In genomic region chrX:53125838-53126467, GRCm38 (mm10) we compare ENCODE assay signal across 10 mouse cellular contexts.
DNase-seq lines count a peak whose midpoint lies in the region; ATAC-seq lines count a peak whose summit lies in the region.
"Had no signal": no experiment of that assay in that cellular context is flagged by ENCODE, and none has a peak within 500 bp of the region (broad histone marks: within the 10 kb centered on the region; RNA-seq: fewer than 3 reads in every experiment).

No protein-coding gene starts in this region.

- 40% methylated on average over 3 of the region's 3 CpGs for WGBS in midbrain, embryonic 11.5 days
- WGBS in midbrain, embryonic 16.5 days: 45% methylated on average over 3 of the region's 3 CpGs
- WGBS in forebrain, embryonic 16.5 days: 35% methylated on average over 3 of the region's 3 CpGs
- 33% methylated on average over 3 of the region's 3 CpGs for WGBS in limb, embryonic 15.5 days

- H3K9me3 ChIP-seq in midbrain, embryonic 11.5 days (ENCODE audit: control insufficient read depth, low read length): no peaks in the 10 kb centered on the region
- no peaks in the 10 kb centered on the region for H3K9me3 ChIP-seq in midbrain, embryonic 16.5 days (replicated peaks; ENCODE audit: control insufficient read depth, low read length, poor library complexity, severe bottlenecking)
- H3K9me3 ChIP-seq in forebrain, embryonic 16.5 days (ENCODE audit: control insufficient read depth, low read length): no peaks in the 10 kb centered on the region
- H3K9me3 ChIP-seq in limb, embryonic 15.5 days: no peaks in the 10 kb centered on the region
- H3K9me3 ChIP-seq: megakaryocyte, embryonic 14.5 days had no signal

- no peaks in the 10 kb centered on the region for H3K4me1 ChIP-seq in midbrain, embryonic 11.5 days (ENCODE audit: control insufficient read depth, insufficient read depth, low read length)
- no peaks in the 10 kb centered on the region for H3K4me1 ChIP-seq in midbrain, embryonic 16.5 days (ENCODE audit: control insufficient read depth, insufficient read depth, low read length)
- no peaks in the 10 kb centered on the region for H3K4me1 ChIP-seq in forebrain, embryonic 16.5 days (replicated peaks; ENCODE audit: control insufficient read depth, insufficient read depth, low read length)
- H3K4me1 ChIP-seq in limb, embryonic 15.5 days: peaks cover 7% of the 10 kb centered on the region; the same call in 1 of the 2 replicates

- ATAC-seq in midbrain, embryonic 11.5 days (ENCODE audit: low FRiP score): peak; percentile 48; the same call in 1 of the 2 replicates
- no peak for ATAC-seq in midbrain, embryonic 16.5 days
- ATAC-seq in forebrain, embryonic 16.5 days: peak; percentile 64; the same call in 1 of the 2 replicates
- peak; percentile 88 for ATAC-seq in limb, embryonic 15.5 days (ENCODE audit: insufficient number of reproducible peaks, low FRiP score, low TSS enrichment, low read depth)

- no peak overlapping the region for H3K4me3 ChIP-seq in midbrain, embryonic 11.5 days (ENCODE audit: low read depth, low read length)
- H3K4me3 ChIP-seq in midbrain, embryonic 16.5 days (ENCODE audit: low read depth, low read length): no peak overlapping the region
- H3K4me3 ChIP-seq in forebrain, embryonic 16.5 days (replicated peaks; ENCODE audit: low read length): no peak overlapping the region
- H3K4me3 ChIP-seq in limb, embryonic 15.5 days: no peak overlapping the region
- H3K4me3 ChIP-seq: megakaryocyte, embryonic 14.5 days had no signal

- no peak overlapping the region for H3K9ac ChIP-seq in midbrain, embryonic 11.5 days (ENCODE audit: low read length)
- H3K9ac ChIP-seq in midbrain, embryonic 16.5 days (ENCODE audit: low read depth, low read length): no peak overlapping the region
- H3K9ac ChIP-seq in forebrain, embryonic 16.5 days (replicated peaks; ENCODE audit: low read depth, low read length): no peak overlapping the region
- no peak overlapping the region for H3K9ac ChIP-seq in limb, embryonic 15.5 days

- DNase-seq in midbrain, embryonic 11.5 days (ENCODE audit: low spot score, missing footprints): no peak
- no peak for DNase-seq in layer of hippocampus, postnatal 10 days (ENCODE audit: low spot score in 2 of 2)
- no peak for DNase-seq in adrenal gland, postnatal 25 days
- no peak for DNase-seq in cerebellum, postnatal 4 days (ENCODE audit: low spot score in 2 of 2)
- DNase-seq: heart, postnatal 10 days; thymus, postnatal 25 days had no signal

- no peaks in the 10 kb centered on the region for H3K36me3 ChIP-seq in midbrain, embryonic 11.5 days (ENCODE audit: control insufficient read depth, insufficient read depth, low read length)
- no peaks in the 10 kb centered on the region for H3K36me3 ChIP-seq in midbrain, embryonic 16.5 days (ENCODE audit: control insufficient read depth, insufficient read depth, low read length)
- no peaks in the 10 kb centered on the region for H3K36me3 ChIP-seq in forebrain, embryonic 16.5 days (ENCODE audit: control insufficient read depth, insufficient read depth)
- H3K36me3 ChIP-seq in limb, embryonic 15.5 days: no peaks in the 10 kb centered on the region

- no peaks in the 10 kb centered on the region for H3K27me3 ChIP-seq in midbrain, embryonic 11.5 days (ENCODE audit: control insufficient read depth, insufficient read depth, low read length)
- H3K27me3 ChIP-seq in midbrain, embryonic 16.5 days (ENCODE audit: control insufficient read depth, insufficient read depth, low read depth, low read length): no peaks in the 10 kb centered on the region
- H3K27me3 ChIP-seq in forebrain, embryonic 16.5 days (replicated peaks; ENCODE audit: control insufficient read depth, insufficient read depth, low read length): no peaks in the 10 kb centered on the region
- no peaks in the 10 kb centered on the region; the same call in 1 of the 2 replicates for H3K27me3 ChIP-seq in limb, embryonic 15.5 days

- H3K27ac ChIP-seq in midbrain, embryonic 11.5 days (ENCODE audit: low read depth, low read length): no peak overlapping the region
- H3K27ac ChIP-seq in midbrain, embryonic 16.5 days (ENCODE audit: low read length): no peak overlapping the region
- H3K27ac ChIP-seq in forebrain, embryonic 16.5 days (ENCODE audit: low read length): no peak overlapping the region
- peak overlapping the region; percentile 59; the same call in 1 of the 2 replicates for H3K27ac ChIP-seq in limb, embryonic 15.5 days

- no peak overlapping the region for H3K4me2 ChIP-seq in midbrain, embryonic 11.5 days
- H3K4me2 ChIP-seq in midbrain, embryonic 16.5 days (ENCODE audit: low read length): no peak overlapping the region
- H3K4me2 ChIP-seq in forebrain, embryonic 16.5 days (ENCODE audit: low read length): no peak overlapping the region
- H3K4me2 ChIP-seq in limb, embryonic 15.5 days: no peak overlapping the region
